Comparison of ENCODE assay signal across 8 mouse cellular contexts in the genomic region with DNA sequence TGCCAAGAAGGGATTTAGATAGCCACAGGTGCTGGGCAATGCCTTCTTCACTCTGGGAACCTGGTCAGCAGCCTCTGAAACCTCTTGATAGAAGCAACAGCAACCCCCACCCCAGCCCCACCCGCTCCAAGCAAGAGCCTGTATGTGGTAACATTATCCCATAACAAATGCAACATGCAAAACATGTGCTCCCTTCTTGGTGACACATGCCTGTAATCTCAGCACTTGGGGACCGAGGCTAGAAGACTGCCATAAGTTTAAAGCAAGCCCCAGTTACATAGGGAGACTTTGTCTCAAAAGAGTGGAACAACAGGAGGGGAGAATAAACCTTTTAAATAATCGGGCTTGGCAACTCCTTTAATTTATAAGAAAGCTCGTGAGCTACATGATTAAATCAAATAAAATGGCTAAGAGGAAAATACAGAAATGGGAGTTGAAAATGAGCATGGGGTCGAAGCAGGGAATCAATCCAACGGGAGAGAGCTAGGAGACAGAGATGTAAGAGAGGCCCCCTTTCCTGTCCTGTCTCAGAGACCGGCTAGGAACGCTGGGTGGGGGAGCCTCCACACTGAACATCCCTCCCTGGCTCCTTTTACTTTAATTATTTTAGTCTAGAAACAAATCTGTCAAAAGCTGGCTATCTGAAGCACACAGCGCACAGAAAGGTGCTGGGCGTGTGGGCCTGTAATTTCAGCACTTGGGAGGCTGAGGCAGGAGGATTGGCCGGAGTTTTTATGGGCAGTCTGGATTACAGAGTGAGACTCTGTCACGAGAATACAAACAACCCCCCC. TPM values are rescaled to one million over a fixed set of nuclear protein-coding genes. Genes with fewer than 3 reads are reported as not detected.
DNase-seq lines count a peak whose midpoint lies in the region; ATAC-seq and TF ChIP-seq lines count a peak whose summit lies in the region.

No protein-coding gene starts in this region.

- no peaks in the 10 kb centered on the region for H3K9me3 ChIP-seq in heart, embryonic 11.5 days (replicated peaks; ENCODE audit: control insufficient read depth, low read length)
- no peaks in the 10 kb centered on the region for H3K9me3 ChIP-seq in midbrain, embryonic 13.5 days

- H3K4me2 ChIP-seq in heart, embryonic 11.5 days = peak overlapping the region; percentile 97
- H3K4me2 ChIP-seq in midbrain, embryonic 13.5 days (replicated peaks) = peak overlapping the region; percentile 92

- H3K9ac ChIP-seq in heart, embryonic 11.5 days (ENCODE audit: low read depth, low read length) = 0 out of 2 replicates have a peak overlapping the region, but pooled peaks have one; percentile 83
- H3K9ac ChIP-seq in midbrain, embryonic 13.5 days (replicated peaks) = no peak overlapping the region

- ATAC-seq in heart, embryonic 11.5 days (replicated peaks; ENCODE audit: insufficient number of reproducible peaks, low FRiP score, low TSS enrichment) = no peak
- ATAC-seq in midbrain, embryonic 13.5 days = no peak

- H3K36me3 ChIP-seq in heart, embryonic 11.5 days (ENCODE audit: control insufficient read depth, insufficient read depth, low read length) = no peaks in the 10 kb centered on the region
- H3K36me3 ChIP-seq in midbrain, embryonic 13.5 days = no peaks in the 10 kb centered on the region

- TF ChIP-seq POLR2A in bone marrow macrophage, adult 2 months (IDR thresholded peaks at IDR 0.05; ENCODE audit: borderline replicate concordance, low read depth, low read length) = no peak

- no peak for DNase-seq in heart, adult 11 months
- peak; percentile 33 for DNase-seq in induced T-regulatory cell, adult 2 months (ENCODE audit: low read depth)
- DNase-seq in layer of hippocampus, adult 9-10 months (ENCODE audit: low spot score) = no peak
- no peak for DNase-seq in right cerebral cortex, postnatal 36 days (ENCODE audit: low spot score in 2 of 2)
- DNase-seq in retina, embryonic 14.5 days (ENCODE audit: low spot score) = no peak

- peak overlapping the region; percentile 83; the same call in 1 of the 2 replicates for H3K27ac ChIP-seq in heart, embryonic 11.5 days (ENCODE audit: low read depth, low read length)
- peak overlapping the region; percentile 31 for H3K27ac ChIP-seq in bone marrow macrophage, adult 2 months (ENCODE audit: insufficient read depth, low read depth, low read length)
- H3K27ac ChIP-seq in midbrain, embryonic 13.5 days = no peak overlapping the region

- 40% methylated on average over 12 of the region's 12 CpGs for WGBS in heart, embryonic 11.5 days (ENCODE audit: insufficient replicate concordance)
- WGBS in midbrain, embryonic 13.5 days = 50% methylated on average over 12 of the region's 12 CpGs

- no peak for TF ChIP-seq CTCF in bone marrow macrophage, adult 2 months (IDR thresholded peaks at IDR 0.05; ENCODE audit: low read depth, low read length)

- H3K4me1 ChIP-seq in heart, embryonic 11.5 days (ENCODE audit: control insufficient read depth, insufficient read depth, low read length) = peaks cover 52% of the 10 kb centered on the region
- H3K4me1 ChIP-seq in bone marrow macrophage, adult 2 months (ENCODE audit: control insufficient read depth, insufficient read depth, low read length) = peaks cover 32% of the 10 kb centered on the region
- H3K4me1 ChIP-seq in midbrain, embryonic 13.5 days (replicated peaks) = peaks cover 52% of the 10 kb centered on the region

- H3K4me3 ChIP-seq in heart, embryonic 11.5 days (ENCODE audit: low read depth, low read length) = peak overlapping the region; percentile 66
- peak overlapping the region; percentile 65 for H3K4me3 ChIP-seq in bone marrow macrophage, adult 2 months (ENCODE audit: insufficient read depth, low read length)
- peak overlapping the region; percentile 51; the same call in 1 of the 2 replicates for H3K4me3 ChIP-seq in midbrain, embryonic 13.5 days (replicated peaks)

- H3K27me3 ChIP-seq in heart, embryonic 11.5 days (ENCODE audit: control insufficient read depth, insufficient read depth, low read length) = peaks cover 9% of the 10 kb centered on the region; the same call in 1 of the 2 replicates
- peaks cover 81% of the 10 kb centered on the region for H3K27me3 ChIP-seq in midbrain, embryonic 13.5 days

RNA-seq across cellular contexts. Expression of gene Fam71a, which starts 17.0 kb away (rescaled TPM):
- not detected in 2 replicates for polyA plus RNA-seq in heart, embryonic 11.5 days (2014; fragmentation: Nextera tagmentation; extraction: Ambion mirVana)
- not detected in 2 replicates for polyA plus RNA-seq in bone marrow macrophage, adult 2 months (2012; ENCODE audit: insufficient read depth, insufficient read length, missing spikeins)
- not detected in 2 replicates for polyA plus RNA-seq in midbrain, embryonic 13.5 days (2015; fragmentation: Nextera tagmentation; extraction: Ambion mirVana)

RNA-seq across cellular contexts. Expression of gene Atf3, which starts 36.2 kb away (rescaled TPM):
- polyA plus RNA-seq in heart, embryonic 11.5 days (2014; fragmentation: Nextera tagmentation; extraction: Ambion mirVana) = 13.7 and 17.4 TPM in 2 replicates
- polyA plus RNA-seq in bone marrow macrophage, adult 2 months (2012; ENCODE audit: insufficient read depth, insufficient read length, missing spikeins) = 103 and 107 TPM in 2 replicates
- polyA plus RNA-seq in midbrain, embryonic 13.5 days (2015; fragmentation: Nextera tagmentation; extraction: Ambion mirVana) = 0.83 and 1.2 TPM in 2 replicates
